Mouse (Mus musculus) gastrocnemius, postnatal 25 days (tissue): ENCODE results near the gene Prkca. TPM values are rescaled to one million over a fixed set of nuclear protein-coding genes. Genes with fewer than 3 reads are reported as not detected.
A peak's percentile ranks its signal among the peaks of the same experiment; 100 is the strongest.

Experiments
- DNase-seq: peaks from one replicate; pipeline ENCODE4 v3.0.0; 2022
- total RNA-seq, 2 experiments: library from RNA; stranded (reverse); gene quantifications; 1 replicate in 1 of 2; 2 replicates in 1 of 2; pipeline ENCODE4 v1.2.3; 2021

Gene Prkca
- total RNA-seq, 2 experiments from 2014 or later = 46.3 to 48.9 TPM

GRCm38 (mm10) chr11:108160056-108160455 lies 183.7 kb downstream of the Prkca start:
- DNase-seq = no peak

- DNase-seq = no peak
Measured at GRCm38 (mm10) chr11:108158046-108158445, 185.7 kb downstream of the Prkca start.

GRCm38 (mm10) chr11:108157074-108157473 lies 186.7 kb downstream of the Prkca start:
- no peak for DNase-seq

GRCm38 (mm10) chr11:108156107-108156506 lies 187.6 kb downstream of the Prkca start:
- DNase-seq = no peak

GRCm38 (mm10) chr11:108155088-108155580 lies 188.6 kb downstream of the Prkca start:
- no peak for DNase-seq

- DNase-seq = no peak
Measured at GRCm38 (mm10) chr11:108153997-108154841, 189.5 kb downstream of the Prkca start.

GRCm38 (mm10) chr11:108152591-108152990 lies 191.1 kb downstream of the Prkca start:
- no peak for DNase-seq

- peak; percentile 71 for DNase-seq
Measured at GRCm38 (mm10) chr11:108150410-108150809, 193.3 kb downstream of the Prkca start.

- no peak for DNase-seq
Measured at GRCm38 (mm10) chr11:108149187-108149586, 194.5 kb downstream of the Prkca start.

GRCm38 (mm10) chr11:108148491-108148890 lies 195.2 kb downstream of the Prkca start:
- DNase-seq = no peak

GRCm38 (mm10) chr11:108145752-108146496 lies 197.8 kb downstream of the Prkca start:
- DNase-seq = no peak

GRCm38 (mm10) chr11:108145128-108145527 lies 198.6 kb downstream of the Prkca start:
- no peak for DNase-seq

- DNase-seq = no peak
Measured at GRCm38 (mm10) chr11:108143739-108144138, 200.0 kb downstream of the Prkca start.

GRCm38 (mm10) chr11:108140028-108140427 lies 203.7 kb downstream of the Prkca start:
- DNase-seq = no peak

GRCm38 (mm10) chr11:108136341-108136740 lies 207.4 kb downstream of the Prkca start:
- peak; percentile 25 for DNase-seq

GRCm38 (mm10) chr11:108135407-108136159 lies 208.1 kb downstream of the Prkca start:
- no peak for DNase-seq

- DNase-seq = peak; percentile 28
Measured at GRCm38 (mm10) chr11:108128593-108128992, 215.1 kb downstream of the Prkca start.

GRCm38 (mm10) chr11:108127908-108128307 lies 215.8 kb downstream of the Prkca start:
- DNase-seq = no peak

- DNase-seq = no peak
Measured at GRCm38 (mm10) chr11:108122486-108122885, 221.2 kb downstream of the Prkca start.

- DNase-seq = no peak
Measured at GRCm38 (mm10) chr11:108120708-108121107, 223.0 kb downstream of the Prkca start.

- no peak for DNase-seq
Measured at GRCm38 (mm10) chr11:108119785-108120184, 223.9 kb downstream of the Prkca start.

GRCm38 (mm10) chr11:108118814-108119213 lies 224.9 kb downstream of the Prkca start:
- DNase-seq = no peak
